Mouse (Mus musculus): ENCODE results near the gene Tnfsf13.

The Tnfsf13 gene

DNA sequence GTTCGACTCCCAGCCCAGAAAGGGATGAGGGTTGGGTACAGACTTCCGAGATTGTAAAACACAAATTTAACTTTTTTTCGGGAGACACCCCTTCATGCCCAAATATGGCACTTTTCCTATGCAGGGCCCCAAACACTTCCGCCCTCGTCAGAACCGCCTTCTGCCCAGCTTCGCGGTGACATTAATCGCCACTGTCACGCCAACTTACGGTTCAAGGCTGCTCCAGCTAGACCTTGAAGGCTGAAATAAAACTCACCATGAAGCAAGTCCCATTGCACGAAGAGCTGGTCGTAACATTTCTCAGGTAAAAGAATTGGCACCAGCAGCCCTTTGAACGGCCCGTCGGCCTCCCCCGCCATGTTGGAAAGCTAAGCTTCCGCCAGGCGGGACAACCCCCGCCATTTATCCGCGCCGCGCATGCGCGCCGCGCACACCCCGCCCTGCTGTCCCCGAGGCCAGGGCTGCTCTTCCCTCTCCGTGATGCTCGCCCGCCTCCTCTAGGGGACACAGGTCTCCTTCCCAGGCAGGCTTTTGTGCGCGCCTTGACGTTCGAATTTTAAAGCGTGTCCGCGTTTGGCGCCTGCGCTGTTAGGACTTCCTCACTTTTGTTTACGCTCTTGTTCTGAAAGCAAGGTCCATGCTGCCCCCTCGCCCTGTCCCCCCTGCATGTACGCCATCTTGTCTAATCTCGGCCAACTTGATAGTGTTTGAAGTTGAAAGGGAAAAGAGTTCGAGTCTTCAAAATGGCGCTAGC, 23.2 kb downstream of the Tnfsf13 start, which contains the start of gene Mpdu1:
TSS of gene Mpdu1 (minus strand) at position 430 of the 754 bp plus-strand sequence.
- in situ Hi-C loops (cut with MboI; ENCODE audit: unreplicated experiment in 2 of 2), result no loop called here

DNA sequence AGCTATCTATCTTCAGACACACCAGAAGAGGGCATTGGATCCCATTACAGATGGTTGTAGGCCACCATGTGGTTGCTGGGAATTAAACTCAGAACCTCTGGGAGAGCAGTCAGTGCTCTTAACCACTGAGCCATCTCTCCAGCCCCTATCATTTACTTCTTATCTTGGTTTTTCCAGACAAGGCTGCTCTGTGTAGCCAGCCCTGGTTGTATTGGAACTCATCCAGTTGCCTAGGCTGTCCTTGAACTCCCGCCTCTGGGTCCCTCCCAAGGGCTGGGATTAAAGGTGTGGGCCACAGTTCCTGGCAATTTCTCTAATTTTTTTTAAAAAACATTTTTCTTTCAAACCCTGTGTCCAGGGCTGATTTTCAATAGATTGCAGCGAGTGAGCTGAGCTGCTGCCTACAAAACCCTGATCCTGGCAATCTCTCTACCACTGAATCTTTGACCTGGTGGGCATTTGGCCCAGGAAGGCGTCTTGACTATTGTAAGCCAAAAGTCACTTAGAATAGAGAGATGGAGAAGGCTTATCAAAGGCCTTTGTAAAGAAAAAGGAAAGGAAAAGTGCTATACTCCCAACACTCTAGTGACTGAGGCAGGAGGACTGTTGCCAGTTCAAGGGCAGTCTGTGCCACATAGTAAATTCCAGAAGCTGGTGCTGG, 24.2 kb downstream of the Tnfsf13 start:
- in situ Hi-C loops (cut with MboI; ENCODE audit: unreplicated experiment in 2 of 2), result no loop called here

DNA sequence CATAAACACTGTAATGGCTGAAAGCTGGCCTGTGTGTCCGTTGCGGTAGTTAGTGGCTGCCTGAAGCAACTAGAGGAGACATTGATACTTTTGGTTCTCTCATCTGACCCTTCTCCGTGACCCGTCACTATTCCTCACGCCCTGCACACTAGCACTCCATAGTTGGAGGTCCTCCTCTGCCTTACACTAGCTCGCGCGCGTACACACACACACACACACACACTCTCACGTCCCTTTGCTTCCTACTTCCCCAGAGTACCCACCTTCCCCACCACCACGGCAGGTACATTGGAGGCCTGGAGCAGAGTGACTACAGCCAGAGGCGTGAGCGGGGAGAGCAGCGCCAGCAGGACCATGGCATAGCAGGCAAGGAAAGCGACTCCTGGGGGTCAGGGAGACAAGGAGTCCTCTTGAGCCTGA, 28.1 kb downstream of the Tnfsf13 start:
- in situ Hi-C loops (cut with MboI; ENCODE audit: unreplicated experiment in 2 of 2), result no loop called here

- in situ Hi-C loops (cut with MboI; ENCODE audit: unreplicated experiment in 2 of 2), result no loop called here
These were observed 28.7 kb downstream of the Tnfsf13 start for GRCm38 (mm10) chr11:69656617-69657461.

GRCm38 (mm10) chr11:69656065-69656455, 29.5 kb downstream of the Tnfsf13 start:
- in situ Hi-C loops (cut with MboI; ENCODE audit: unreplicated experiment in 2 of 2), result no loop called here

GRCm38 (mm10) chr11:69655264-69656064, 30.1 kb downstream of the Tnfsf13 start, which contains the start of gene Sox15:
Sox15 (plus strand) TSS chr11:69655314.
- in situ Hi-C loops (cut with MboI; ENCODE audit: unreplicated experiment in 2 of 2), result no loop called here

GRCm38 (mm10) chr11:69654760-69655159, 30.8 kb downstream of the Tnfsf13 start:
- in situ Hi-C loops (cut with MboI; ENCODE audit: unreplicated experiment in 2 of 2), result no loop called here

- in situ Hi-C loops (cut with MboI; ENCODE audit: unreplicated experiment in 2 of 2), result no loop called here
These were observed 32.2 kb downstream of the Tnfsf13 start for GRCm38 (mm10) chr11:69653399-69653798.

DNA sequence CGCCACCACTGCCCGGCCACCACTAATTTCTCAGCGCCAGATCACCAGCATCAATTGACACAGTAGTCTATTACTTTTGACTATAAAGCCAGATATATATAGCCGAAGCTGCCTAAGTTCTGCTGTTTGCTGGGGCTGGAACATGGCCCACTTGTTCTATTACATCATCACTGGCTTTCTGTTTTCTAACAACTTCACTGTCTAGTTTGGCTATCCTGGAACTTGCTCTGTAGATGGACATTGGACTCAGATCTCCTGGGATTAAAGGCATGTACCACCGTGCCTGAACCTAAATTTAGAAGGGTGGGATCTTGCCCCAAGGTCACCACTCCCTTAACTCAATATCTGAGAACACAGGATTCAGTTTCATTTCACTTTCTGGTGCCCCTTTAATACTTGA, 39.7 kb downstream of the Tnfsf13 start:
- in situ Hi-C loops (cut with MboI; ENCODE audit: unreplicated experiment in 2 of 2), result no loop called here

DNA sequence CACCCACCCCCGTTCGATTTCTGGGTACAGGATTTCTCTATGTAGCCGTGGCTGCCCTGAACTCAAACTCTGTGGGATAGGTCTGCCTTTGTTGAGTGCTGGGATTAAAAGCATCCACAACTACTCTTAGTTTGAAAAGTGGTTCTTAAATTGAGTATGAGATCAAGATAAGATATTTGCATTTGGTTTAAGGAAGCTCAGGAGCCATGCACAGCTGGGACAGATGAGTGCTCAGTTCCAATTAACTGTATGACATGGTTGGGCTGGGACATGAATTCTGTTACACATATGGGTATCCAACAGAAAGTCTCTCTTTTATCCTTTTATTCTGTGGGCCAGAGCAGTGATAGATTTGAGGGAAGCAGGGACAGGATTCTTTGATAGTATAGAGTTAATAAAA, 50.1 kb downstream of the Tnfsf13 start:
- in situ Hi-C loops (cut with MboI; ENCODE audit: unreplicated experiment in 2 of 2), result loop anchor here in 1 of 2 experiments (10.0 kb wide), 1 partner anchor 119 kb away; the partner anchor contains the start of gene Polr2a

- in situ Hi-C loops (cut with MboI; ENCODE audit: unreplicated experiment in 2 of 2), result loop anchor here in 1 of 2 experiments (10.0 kb wide), 1 partner anchor 122 kb away; the partner anchor contains the start of gene Polr2a
These were observed 52.3 kb downstream of the Tnfsf13 start for GRCm38 (mm10) chr11:69633128-69633866.
